Mouse (Mus musculus): ENCODE results near the gene Susd6.

DNA sequence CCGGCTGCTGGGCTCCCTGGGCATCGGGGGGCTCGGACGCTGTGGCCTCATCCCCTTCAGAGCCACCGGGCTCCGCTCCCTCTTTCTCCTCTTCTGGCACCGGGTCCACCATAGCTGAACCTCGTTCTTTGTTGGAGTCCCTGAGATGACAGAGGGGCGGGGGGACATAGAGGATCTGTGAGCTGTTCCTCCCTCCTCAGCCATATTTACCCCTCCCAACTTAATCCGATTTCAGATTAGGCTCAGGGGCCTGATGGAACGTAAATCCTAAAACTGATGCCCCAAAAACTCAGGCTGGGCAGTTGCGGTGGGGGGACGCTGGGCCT is 31.0 kb upstream of the Susd6 start:
- no peak for TF ChIP-seq CTCF (IDR thresholded peaks at IDR 0.05; ENCODE audit: low read depth)
- no peak for TF ChIP-seq EP300 (IDR thresholded peaks at IDR 0.05; ENCODE audit: low read depth)

Data from liver, embryonic 14.5 days (tissue).